Mouse (Mus musculus) adipocyte (in vitro differentiated cells): ENCODE results near the gene Zfp3.

ENCODE experiments used
- DNase-seq: peaks from one replicate; pipeline ENCODE4 v3.0.0-alpha.2; 2016; ENCODE audit warnings: low spot score

Gene Zfp3

DNA sequence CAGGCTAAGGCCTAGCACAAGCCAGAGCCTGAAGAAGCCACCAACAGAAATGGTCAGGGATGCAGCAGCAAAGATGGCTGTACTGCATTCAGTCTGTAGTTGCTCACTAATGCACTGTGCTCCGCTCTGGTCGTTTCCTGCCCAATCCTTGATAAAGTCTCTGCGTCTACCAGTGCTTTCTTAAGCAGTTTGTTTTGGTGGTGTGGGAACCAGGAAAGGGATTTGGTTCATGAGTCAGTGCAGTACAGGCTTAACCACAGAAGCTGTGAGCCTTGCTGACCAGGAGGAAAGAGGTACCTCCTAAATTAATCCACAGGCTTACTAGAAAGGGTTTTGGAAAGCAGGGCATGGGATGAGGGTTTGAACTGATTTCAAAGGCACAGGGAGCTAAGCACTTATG, 44.1 kb downstream of the Zfp3 start:
- DNase-seq: no peak

DNA sequence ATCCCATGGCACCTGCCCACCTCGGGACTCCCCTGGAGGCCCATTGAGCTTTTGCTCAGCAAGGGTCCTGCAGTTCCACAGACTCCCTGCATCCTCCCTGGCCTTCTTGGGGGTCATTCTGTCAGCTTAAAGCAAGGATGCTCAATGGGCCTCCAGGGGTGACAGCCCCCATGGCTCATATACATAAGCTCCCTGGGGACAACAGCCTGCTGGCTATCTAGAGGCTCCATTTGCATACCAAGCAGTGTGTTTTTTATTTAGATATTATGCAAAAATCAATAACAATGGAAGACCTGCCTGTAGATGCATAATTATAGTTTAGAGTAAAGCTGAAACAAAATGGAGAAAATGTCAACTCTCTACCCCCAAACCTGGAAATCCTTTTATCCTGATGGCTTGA, 45.0 kb downstream of the Zfp3 start:
- DNase-seq: no peak

DNA sequence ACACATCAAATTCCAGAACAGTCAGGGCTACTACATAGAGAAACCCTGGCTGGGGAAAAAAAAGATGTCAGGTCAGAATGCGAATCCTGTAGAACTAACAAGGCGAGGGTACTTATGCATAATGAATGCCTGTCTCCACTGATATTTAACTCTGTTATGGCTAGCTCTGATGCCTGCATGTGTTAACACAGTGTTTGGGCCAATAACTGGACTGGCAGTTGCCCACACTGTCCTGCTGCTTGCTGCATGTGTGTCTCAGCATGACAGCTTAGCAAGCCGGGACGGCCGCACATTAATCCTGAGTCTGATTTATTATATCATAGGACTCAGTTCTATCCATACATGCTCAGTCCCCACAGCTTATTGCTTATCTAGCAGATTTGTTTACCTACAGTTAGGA, 47.0 kb downstream of the Zfp3 start:
- no peak for DNase-seq

DNA sequence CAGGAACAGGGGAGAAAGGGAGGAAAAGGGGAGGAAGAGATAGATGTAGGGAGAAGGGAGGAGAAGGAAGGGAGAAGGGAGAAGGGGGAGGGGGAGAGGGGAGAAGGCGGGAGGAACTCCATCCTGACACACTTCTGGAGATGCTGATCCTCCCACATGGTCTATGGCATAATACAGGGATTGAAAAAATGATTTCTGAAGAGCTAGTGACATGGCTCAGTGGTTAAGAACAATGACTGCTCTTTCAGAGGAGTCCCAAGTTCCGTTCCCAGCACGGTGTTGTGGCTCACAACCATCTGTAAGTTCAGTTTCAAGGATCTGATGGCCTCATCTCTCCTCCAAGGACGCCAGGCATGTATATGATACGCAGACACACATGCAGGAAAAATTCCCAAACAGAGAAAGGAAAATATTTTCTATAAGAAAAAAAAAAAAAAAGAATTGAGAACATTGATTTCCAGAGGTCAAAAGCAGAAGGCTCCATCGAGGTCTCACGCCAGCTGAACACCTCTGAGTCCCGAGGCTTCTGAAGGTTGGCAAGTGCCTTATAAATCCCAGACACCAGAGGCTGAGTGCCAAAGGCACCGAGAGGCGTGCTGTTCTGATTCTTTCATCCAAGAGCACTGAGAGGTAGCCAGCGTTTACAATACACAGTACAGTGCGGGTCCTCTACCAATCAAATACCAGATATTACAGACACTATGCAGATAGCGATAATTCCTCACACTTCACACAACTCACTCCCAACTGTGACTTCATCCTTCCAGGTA, 47.6 kb downstream of the Zfp3 start:
- DNase-seq: no peak

DNA sequence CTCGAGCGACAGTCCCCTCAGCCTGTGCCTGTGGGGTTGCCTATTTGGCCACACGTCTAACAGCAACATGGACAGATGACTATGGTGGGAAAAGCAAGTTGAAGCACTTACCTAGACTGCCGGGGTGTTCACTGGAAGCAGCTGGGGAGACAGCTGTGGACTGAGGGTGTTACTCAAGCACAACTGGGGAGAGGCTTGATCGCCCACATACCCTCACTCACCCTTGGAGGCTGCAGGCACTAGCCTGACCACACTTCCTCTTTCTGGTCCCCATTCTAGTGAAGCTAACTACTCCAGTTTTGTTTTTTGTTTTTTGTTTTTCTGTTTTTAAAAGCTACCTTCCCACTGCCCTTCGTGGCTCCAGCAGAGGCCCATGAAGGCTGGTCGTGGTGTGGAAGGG, 48.4 kb downstream of the Zfp3 start, which contains the start of gene Scimp:
Gene Scimp (minus strand): TSS at position 222 of the 400 bp plus-strand sequence.
- DNase-seq: no peak

DNA sequence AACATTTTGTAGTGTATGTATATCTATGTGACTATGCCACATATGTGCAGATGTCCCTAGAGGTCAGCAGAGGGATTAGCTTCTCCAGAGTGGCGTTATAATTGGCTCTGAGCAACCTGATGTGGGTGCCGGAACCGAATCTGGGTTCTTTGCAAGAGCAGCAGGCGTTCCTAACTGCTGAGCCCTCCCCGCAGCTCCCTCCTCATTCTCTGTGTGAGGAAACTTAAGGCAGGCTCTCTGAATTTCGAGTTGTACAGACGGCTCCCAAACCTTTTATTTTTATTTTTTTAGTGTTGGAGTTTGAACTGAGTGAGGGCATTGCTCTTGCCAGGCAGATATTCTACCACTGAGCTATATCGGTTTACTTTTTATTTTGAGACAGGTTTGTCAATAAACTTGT, 51.1 kb downstream of the Zfp3 start:
- no peak for DNase-seq

DNA sequence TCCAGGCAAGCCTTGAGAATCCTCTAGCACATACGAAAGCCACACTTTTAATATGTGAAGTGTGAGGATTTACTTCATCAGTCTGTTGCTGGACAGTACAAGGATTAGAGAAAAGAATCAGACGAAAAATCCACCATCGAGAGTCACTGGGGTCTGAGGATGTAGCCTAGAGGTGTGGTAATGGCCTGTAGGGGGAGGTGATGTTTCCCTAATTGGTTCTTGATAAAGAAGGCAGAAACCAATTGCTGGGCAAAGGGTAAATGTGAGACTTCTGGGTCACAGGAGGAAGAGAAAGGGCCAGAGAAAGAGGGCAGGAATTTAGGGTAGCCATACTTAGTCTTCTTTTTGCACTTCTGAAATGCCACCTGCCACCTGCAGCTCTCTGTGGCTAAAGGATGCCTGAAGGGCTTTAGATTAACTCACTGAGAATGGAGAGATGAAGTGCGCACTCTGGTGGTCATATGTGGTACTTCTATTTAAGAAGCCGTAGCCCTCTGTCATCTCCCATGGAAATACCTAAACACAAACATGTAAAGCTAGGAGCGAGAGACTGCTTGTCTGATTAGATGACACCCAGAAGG, 51.6 kb downstream of the Zfp3 start:
- DNase-seq: peak; percentile 73

DNA sequence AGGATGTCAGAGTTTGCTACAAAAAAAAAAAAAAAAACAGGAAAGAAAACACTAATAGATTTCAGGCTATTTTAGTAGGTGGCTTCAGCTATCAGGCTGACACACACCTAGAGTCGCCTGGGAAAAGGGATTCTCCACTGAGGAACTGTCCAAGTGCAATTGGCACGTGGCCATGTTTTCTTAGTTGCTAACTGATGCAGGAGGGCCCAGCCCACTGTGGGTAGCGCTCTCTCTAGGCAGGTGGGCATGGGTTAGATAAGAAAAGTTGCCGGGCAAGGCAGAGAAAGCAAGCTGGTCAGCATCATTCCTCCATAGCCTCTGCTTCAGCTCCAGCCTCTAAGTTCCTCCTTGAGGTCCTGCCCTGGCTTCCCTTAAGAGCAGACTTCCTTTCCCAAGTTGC, 52.8 kb downstream of the Zfp3 start:
- no peak for DNase-seq

DNA sequence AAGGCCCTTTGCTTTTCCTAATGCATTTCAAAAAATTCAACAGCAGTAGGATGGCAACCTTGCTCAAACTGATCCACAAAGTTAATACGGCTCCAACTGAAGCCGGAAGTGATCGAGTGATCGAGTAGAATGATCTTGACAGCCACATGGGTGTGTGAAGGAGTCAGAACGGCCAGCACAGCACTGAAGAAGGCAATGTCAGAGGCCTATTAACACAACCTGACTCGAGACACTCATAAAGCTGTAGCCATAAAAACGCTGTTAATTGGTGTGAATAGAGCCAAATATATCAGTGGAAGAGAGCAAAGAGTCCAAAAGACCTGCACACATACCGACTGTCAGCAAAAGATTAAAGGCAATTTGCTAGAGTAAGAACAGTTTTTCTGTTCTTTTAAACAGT, 56.1 kb downstream of the Zfp3 start:
- no peak for DNase-seq

DNA sequence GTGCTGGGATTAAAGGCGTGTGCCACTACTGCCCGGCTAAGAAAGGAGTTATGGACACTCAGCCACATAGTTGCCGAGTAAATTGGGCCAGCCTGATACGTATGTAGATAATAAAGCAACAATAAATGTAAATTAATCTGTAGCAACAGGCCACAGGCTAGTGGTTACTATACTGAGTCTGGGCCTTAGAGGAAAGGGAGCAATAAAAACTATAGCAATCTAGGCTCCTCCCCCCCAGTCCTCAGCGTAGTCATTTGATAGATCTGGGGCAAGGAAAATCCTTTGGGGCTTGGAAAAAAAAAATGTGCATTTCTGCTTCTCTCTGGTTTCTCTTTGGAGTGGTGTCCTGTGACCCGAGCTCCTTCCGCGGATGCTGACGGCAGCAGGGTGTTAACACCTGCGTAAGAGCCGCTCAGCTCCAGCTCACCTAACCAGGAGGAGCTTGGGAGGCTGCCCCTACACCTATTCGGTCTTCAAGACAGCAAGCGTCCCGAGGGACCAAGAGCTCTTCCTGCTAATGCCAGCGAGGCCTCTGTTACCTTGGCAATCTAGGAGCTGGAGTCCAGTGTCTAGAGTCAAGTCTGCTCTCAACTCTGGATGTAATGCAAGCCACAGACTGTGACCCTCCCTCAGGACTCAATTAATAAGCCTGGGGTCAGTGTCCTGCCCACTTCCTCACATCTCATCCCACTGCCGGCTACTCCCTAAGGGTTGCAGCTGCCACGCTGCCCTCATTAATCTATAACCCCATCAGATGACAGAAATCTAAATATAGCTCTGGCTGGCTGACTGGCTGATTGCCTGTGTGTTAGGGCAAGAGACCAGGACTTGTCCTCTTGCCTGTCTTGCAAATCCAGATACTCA, 58.0 kb downstream of the Zfp3 start:
- peak; percentile 65 for DNase-seq
